Comparison of ENCODE assay signal across 8 mouse cellular contexts in genomic region chr3:37312370-37312941, GRCm38 (mm10). TPM values are rescaled to one million over a fixed set of nuclear protein-coding genes. Genes with fewer than 3 reads are reported as not detected.
DNase-seq lines count a peak whose midpoint lies in the region; ATAC-seq and TF ChIP-seq lines count a peak whose summit lies in the region.

TSS of gene Bbs12 (plus strand) at chr3:37312554.
TSS of gene Cetn4 (minus strand) at chr3:37312708.

- H3K4me2 ChIP-seq in lung, postnatal 0 days (replicated peaks; ENCODE audit: low read depth, low read length), result peak within 1 kb of the TSS; percentile 80

- H3K9ac ChIP-seq in MEL (ENCODE audit: control insufficient read depth, low read depth, low read length, poor library complexity, severe bottlenecking), result peak within 1 kb of the TSS; percentile 79
- peak within 1 kb of the TSS; percentile 66 for H3K9ac ChIP-seq in lung, postnatal 0 days (replicated peaks; ENCODE audit: low read depth)

- no peak for TF ChIP-seq EP300 in MEL (IDR thresholded peaks at IDR 0.05; ENCODE audit: low read depth in 1 of 2, low read length in 2 of 2)
- TF ChIP-seq EP300 in lung, postnatal 0 days (IDR thresholded peaks at IDR 0.05), result no peak

- 1% methylated on average over 54 of the region's 54 CpGs for WGBS in cerebellum, adult 2 months
- under 1% methylated on average over 54 of the region's 54 CpGs for WGBS in hindbrain, embryonic 10.5 days
- under 1% methylated on average over 49 of the region's 54 CpGs for WGBS in lung, postnatal 0 days

- peak; percentile 99 for ATAC-seq in lung, postnatal 0 days

- H3K79me2 ChIP-seq in MEL (ENCODE audit: control insufficient read depth, insufficient read depth, low read length, poor library complexity), result peaks cover 6% of the 10 kb centered on the region; the same call in 1 of the 2 replicates

- peak within 1 kb of the TSS; percentile 78 to 91 for H3K4me3 ChIP-seq in MEL (ENCODE audit: control insufficient read depth in 1 of 2, insufficient read depth in 1 of 2, low read depth in 2 of 2, low read length in 2 of 2)
- H3K4me3 ChIP-seq in cerebellum, adult 2 months (replicated peaks; ENCODE audit: insufficient read depth, low read depth, low read length), result peak within 1 kb of the TSS; percentile 72
- H3K4me3 ChIP-seq in hindbrain, embryonic 10.5 days, result peak within 1 kb of the TSS; percentile 71
- H3K4me3 ChIP-seq in lung, postnatal 0 days (ENCODE audit: low read depth, low read length), result peak within 1 kb of the TSS; percentile 72

- H3K4me1 ChIP-seq in MEL (ENCODE audit: control insufficient read depth in 1 of 2, insufficient read depth in 2 of 2, low read length in 2 of 2), result peaks cover 10% of the 10 kb centered on the region in 2 experiments
- H3K4me1 ChIP-seq in cerebellum, adult 2 months (ENCODE audit: control insufficient read depth, insufficient read depth, low read length), result no peaks in the 10 kb centered on the region
- peaks cover 17% of the 10 kb centered on the region for H3K4me1 ChIP-seq in hindbrain, embryonic 10.5 days (replicated peaks)
- H3K4me1 ChIP-seq in lung, postnatal 0 days (ENCODE audit: insufficient read depth, low read depth, low read length), result no peaks in the 10 kb centered on the region; the same call in 1 of the 2 replicates

- peak within 1 kb of the TSS; percentile 62 for H3K27ac ChIP-seq in MEL (ENCODE audit: control insufficient read depth, low read depth, low read length)
- H3K27ac ChIP-seq in cerebellum, adult 2 months (ENCODE audit: insufficient read depth, low read length), result no peak within 1 kb of the TSS
- peak within 1 kb of the TSS; percentile 94 for H3K27ac ChIP-seq in hindbrain, embryonic 10.5 days
- peak within 1 kb of the TSS; percentile 74 for H3K27ac ChIP-seq in lung, postnatal 0 days (ENCODE audit: low read length)

- peak; percentile 95 for DNase-seq in MEL (ENCODE audit: low read depth, low spot score)
- peak; percentile 94 to 99 for DNase-seq in cerebellum, adult 2 months
- DNase-seq in forelimb bud, embryonic 11.5 days (ENCODE audit: low read depth, low spot score), result peak; percentile 97
- peak; percentile 98 for DNase-seq in hindbrain, embryonic 10.5 days (ENCODE audit: low spot score)
- DNase-seq in layer of hippocampus, adult 9-11 months, result peak; percentile 94
- DNase-seq in lung, postnatal 0 days (ENCODE audit: low spot score), result peak; percentile 95
- peak; percentile 99 for DNase-seq in ovary, postnatal 14 days (ENCODE audit: low spot score)
- DNase-seq in thymus, postnatal 14 days, result peak; percentile 98

- no peak for TF ChIP-seq CTCF in MEL (IDR thresholded peaks at IDR 0.05 in 2 of 3, conservative IDR thresholded peaks at IDR 0.05 in 1 of 3; ENCODE audit: control insufficient read depth in 1 of 3, insufficient read depth in 1 of 3, low read depth in 2 of 3, low read length in 3 of 3, poor library complexity in 1 of 3, severe bottlenecking in 1 of 3)
- no peak for TF ChIP-seq CTCF in cerebellum, adult 2 months (IDR thresholded peaks at IDR 0.05; ENCODE audit: borderline replicate concordance, insufficient read depth, low read depth, low read length)
- TF ChIP-seq CTCF in lung, postnatal 0 days (IDR thresholded peaks at IDR 0.05), result no peak

- TF ChIP-seq POLR2A in MEL (IDR thresholded peaks at IDR 0.05; ENCODE audit: control insufficient read depth in 1 of 2, insufficient read depth in 1 of 2, low read depth in 1 of 2, low read length in 2 of 2, poor library complexity in 1 of 2), result peak; percentile 69 to 79; a peak in 2 of 4 replicates
- TF ChIP-seq POLR2A in cerebellum, adult 2 months (IDR thresholded peaks at IDR 0.05; ENCODE audit: borderline replicate concordance, insufficient read depth, low read length), result peak; percentile 59; the same call in 1 of the 2 replicates

- no peak for TF ChIP-seq RAD21 in MEL (IDR thresholded peaks at IDR 0.05; ENCODE audit: low read depth, low read length)

- no peaks in the 10 kb centered on the region for H3K9me3 ChIP-seq in MEL (replicated peaks; ENCODE audit: insufficient read depth, low read length)
- no peaks in the 10 kb centered on the region for H3K9me3 ChIP-seq in hindbrain, embryonic 10.5 days
- H3K9me3 ChIP-seq in lung, postnatal 0 days (ENCODE audit: low read length), result no peaks in the 10 kb centered on the region

- H3K36me3 ChIP-seq in MEL (ENCODE audit: control insufficient read depth in 1 of 2, insufficient read depth in 2 of 2, low read length in 2 of 2), result peaks cover 3 to 13% of the 10 kb centered on the region in 2 experiments; a peak in 3 of 4 replicates
- H3K36me3 ChIP-seq in hindbrain, embryonic 10.5 days, result no peaks in the 10 kb centered on the region
- no peaks in the 10 kb centered on the region for H3K36me3 ChIP-seq in lung, postnatal 0 days (ENCODE audit: insufficient read depth, low read length)

- H3K27me3 ChIP-seq in MEL (ENCODE audit: control insufficient read depth in 1 of 2, insufficient read depth in 2 of 2, low read length in 2 of 2), result no peaks in the 10 kb centered on the region
- H3K27me3 ChIP-seq in cerebellum, adult 2 months (ENCODE audit: control insufficient read depth, insufficient read depth, low read length), result no peaks in the 10 kb centered on the region
- no peaks in the 10 kb centered on the region for H3K27me3 ChIP-seq in hindbrain, embryonic 10.5 days (ENCODE audit: insufficient read depth, poor library complexity, severe bottlenecking)
- H3K27me3 ChIP-seq in lung, postnatal 0 days (replicated peaks; ENCODE audit: insufficient read depth, low read length), result no peaks in the 10 kb centered on the region

TF ChIP-seq in MEL, 35 proteins besides CTCF, POLR2A, EP300 and RAD21:
- TF ChIP-seq TAL1 (IDR thresholded peaks at IDR 0.05; ENCODE audit: low read length), result no peak
- TF ChIP-seq SIN3A (IDR thresholded peaks at IDR 0.05; ENCODE audit: low read length), result peak; percentile 47
- peak; percentile 75 for TF ChIP-seq ELF1 (IDR thresholded peaks at IDR 0.05; ENCODE audit: low read depth, low read length)
- TF ChIP-seq NELFE (IDR thresholded peaks at IDR 0.05; ENCODE audit: low read depth, low read length), result peak; percentile 58
- TF ChIP-seq SMC3 (IDR thresholded peaks at IDR 0.05; ENCODE audit: low read depth, low read length), result no peak
- TF ChIP-seq HCFC1 (IDR thresholded peaks at IDR 0.05; ENCODE audit: low read depth, low read length), result peak; percentile 66
- no peak for TF ChIP-seq RCOR1 (IDR thresholded peaks at IDR 0.05; ENCODE audit: low read depth, low read length)
- peak; percentile 54; the same call in 1 of the 2 replicates for TF ChIP-seq NRF1 (IDR thresholded peaks at IDR 0.05; ENCODE audit: insufficient read depth, low read depth, low read length, poor library complexity, severe bottlenecking)
- TF ChIP-seq KAT2A (conservative IDR thresholded peaks at IDR 0.05; ENCODE audit: low read depth, low read length), result no peak
- no peak for TF ChIP-seq UBTF (IDR thresholded peaks at IDR 0.05; ENCODE audit: borderline replicate concordance, insufficient read depth, low read depth, low read length)
- peak; percentile 62 for TF ChIP-seq MXI1 (IDR thresholded peaks at IDR 0.05; ENCODE audit: low read depth, low read length)
- peak; percentile 45; the same call in 1 of the 2 replicates for TF ChIP-seq POLR2AphosphoS2 (IDR thresholded peaks at IDR 0.05; ENCODE audit: low read length)
- TF ChIP-seq MAX (IDR thresholded peaks at IDR 0.05; ENCODE audit: low read length), result no peak
- no peak for TF ChIP-seq POLR2AphosphoS5 (IDR thresholded peaks at IDR 0.05; ENCODE audit: borderline replicate concordance, low read depth, low read length)
- 0 out of 2 replicates have a peak, but pooled peaks have one; percentile 39 for TF ChIP-seq MAZ (IDR thresholded peaks at IDR 0.05; ENCODE audit: low read depth, low read length)
- no peak; the same call in 1 of the 2 replicates for TF ChIP-seq MYC (IDR thresholded peaks at IDR 0.05; ENCODE audit: low read depth, low read length)
- TF ChIP-seq ZNF384 (IDR thresholded peaks at IDR 0.05; ENCODE audit: low read depth, low read length), result no peak
- 0 out of 2 replicates have a peak, but pooled peaks have one; percentile 23 for TF ChIP-seq TCF12 (IDR thresholded peaks at IDR 0.05; ENCODE audit: low read depth, low read length)
- TF ChIP-seq CHD2 (IDR thresholded peaks at IDR 0.05; ENCODE audit: low read length), result no peak
TF ChIP-seq in MEL: peak in this region for 9.

RNA-seq across cellular contexts. Expression of gene Bbs12, which starts in this region (rescaled TPM):
- total RNA-seq in MEL (2012; rRNA removed), result 5.7 and 6.2 TPM in 2 replicates
- polyA plus RNA-seq in MEL (2012; ENCODE audit: insufficient read depth in 1 of 2, insufficient read length in 2 of 2, low read depth in 1 of 2, low replicate concordance in 2 of 2, missing spikeins in 1 of 2), result 1 to 10 TPM in 1 of 2 experiments, not detected in 1; 7.1 TPM
- 1.4 and 1.9 TPM in 2 replicates for polyA plus RNA-seq in cerebellum, adult 2 months (2012; rRNA removed)
- 5.6 and 7.5 TPM in 2 replicates for polyA plus RNA-seq in hindbrain, embryonic 10.5 days (2016; fragmentation: Nextera tagmentation; extraction: Ambion mirVana)
- polyA plus RNA-seq in lung, postnatal 0 days (2015; fragmentation: Nextera tagmentation; extraction: Ambion mirVana), result 3.3 and 4.0 TPM in 2 replicates

RNA-seq across cellular contexts. Expression of gene Cetn4, which starts in this region (rescaled TPM):
- total RNA-seq in MEL (2012; rRNA removed), result 0.85 and 1.3 TPM in 2 replicates
- polyA plus RNA-seq in MEL (2012; ENCODE audit: insufficient read depth in 1 of 2, insufficient read length in 2 of 2, low read depth in 1 of 2, low replicate concordance in 2 of 2, missing spikeins in 1 of 2), result 1 to 10 TPM in 1 of 2 experiments, not detected in 1; 3.8 TPM
- 7.7 and 8.1 TPM in 2 replicates for polyA plus RNA-seq in cerebellum, adult 2 months (2012; rRNA removed)
- polyA plus RNA-seq in hindbrain, embryonic 10.5 days (2016; fragmentation: Nextera tagmentation; extraction: Ambion mirVana), result 2.0 and 2.4 TPM in 2 replicates
- 6.5 and 7.1 TPM in 2 replicates for polyA plus RNA-seq in lung, postnatal 0 days (2015; fragmentation: Nextera tagmentation; extraction: Ambion mirVana)
